Mouse (Mus musculus): ENCODE results near the gene Slc46a3.
A peak's percentile ranks its signal among the peaks of the same experiment; 100 is the strongest.

Slc46a3 gene

GRCm38 (mm10) chr5:147845319-147845718 is 49.3 kb downstream of the Slc46a3 start:
- DNase-seq (ENCODE audit: extremely low spot score): no peak

- DNase-seq (ENCODE audit: extremely low spot score): no peak
Observed at GRCm38 (mm10) chr5:147843340-147843739, 51.3 kb downstream of the Slc46a3 start.

GRCm38 (mm10) chr5:147839418-147839817 is 55.2 kb downstream of the Slc46a3 start:
- no peak for DNase-seq (ENCODE audit: extremely low spot score)

- peak; percentile 51 for DNase-seq (ENCODE audit: extremely low spot score)
Observed at GRCm38 (mm10) chr5:147834841-147835500, 59.6 kb downstream of the Slc46a3 start.

- DNase-seq (ENCODE audit: extremely low spot score): no peak
Observed at GRCm38 (mm10) chr5:147832842-147833241, 61.8 kb downstream of the Slc46a3 start.

- no peak for DNase-seq (ENCODE audit: extremely low spot score)
Observed at GRCm38 (mm10) chr5:147828846-147829245, 65.8 kb downstream of the Slc46a3 start.

Data from embryo, embryonic 9.5 days (tissue).